Comparison of ENCODE assay signal across 20 mouse cellular contexts in the genomic region with DNA sequence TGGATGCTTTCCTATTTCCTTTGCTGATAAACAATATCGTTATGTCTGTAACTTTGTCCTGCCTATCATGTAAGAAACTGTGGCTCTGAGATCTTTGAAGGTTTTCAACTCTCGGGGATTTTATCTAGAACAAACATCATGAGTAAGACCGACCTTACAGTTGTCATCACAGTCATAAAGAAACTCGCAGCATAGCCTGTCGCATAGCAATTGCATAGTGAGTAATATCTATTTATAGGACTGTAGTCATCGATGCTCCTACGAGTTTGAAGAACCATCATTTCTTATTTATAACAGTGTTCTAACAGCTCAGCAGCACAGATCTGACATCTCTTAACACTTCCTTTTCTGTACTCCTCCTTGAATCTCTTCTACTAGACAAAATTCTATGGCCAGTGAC.
DNase-seq lines count a peak whose midpoint lies in the region; ATAC-seq and TF ChIP-seq lines count a peak whose summit lies in the region.
"Had no signal": no experiment of that assay in that cellular context is flagged by ENCODE, and none has a peak within 500 bp of the region (broad histone marks: within the 10 kb centered on the region; RNA-seq: fewer than 3 reads in every experiment).

No protein-coding gene starts in this region.

- no peaks in the 10 kb centered on the region for H3K27me3 ChIP-seq in kidney, postnatal 0 days (ENCODE audit: insufficient read depth, low read length)
- H3K27me3 ChIP-seq: kidney, embryonic 15.5 days; midbrain, embryonic 13.5 days had no signal

- intact Hi-C loops in heart, postnatal 36 days (cut with DNase I), result no loop called here

- no peak overlapping the region for H3K27ac ChIP-seq in kidney, postnatal 0 days
- H3K27ac ChIP-seq in bone marrow macrophage, adult 2 months (ENCODE audit: insufficient read depth, low read depth, low read length), result peak overlapping the region; percentile 75
- H3K27ac ChIP-seq: hindbrain, postnatal 0 days; kidney, embryonic 15.5 days; layer of hippocampus, adult 2 months; left cerebral cortex, adult 2 months; limb, embryonic 10.5 days; midbrain, embryonic 13.5 days had no signal

- no peak overlapping the region for H3K4me3 ChIP-seq in kidney, postnatal 0 days (replicated peaks; ENCODE audit: low read depth, low read length)
- H3K4me3 ChIP-seq in bone marrow macrophage, adult 2 months (ENCODE audit: insufficient read depth, low read length), result no peak overlapping the region; the same call in 1 of the 2 replicates
- H3K4me3 ChIP-seq: erythroblast, embryonic 14.5 days; kidney, embryonic 15.5 days; layer of hippocampus, adult 2 months; left cerebral cortex, adult 2 months; limb, embryonic 10.5 days; midbrain, embryonic 13.5 days had no signal

- no peak for ATAC-seq in kidney, postnatal 0 days (replicated peaks; ENCODE audit: low FRiP score, low read depth)
- ATAC-seq: forebrain, embryonic 16.5 days; hindbrain, postnatal 0 days; midbrain, embryonic 13.5 days had no signal

- peak; percentile 1 for DNase-seq in heart, adult 8-10 months (ENCODE audit: low spot score)
- DNase-seq in heart, postnatal 36 days, result no peak
- peak; percentile 14 for DNase-seq in kidney, postnatal 0 days (ENCODE audit: low spot score)
- DNase-seq in kidney, postnatal 10 days, result no peak
- peak; percentile 60 for DNase-seq in telencephalon, adult 2 months (ENCODE audit: low read depth, low spot score)
- DNase-seq in kidney, postnatal 4 days, result no peak
- DNase-seq: cerebellum, adult 2 months; gastrocnemius, postnatal 25 days; lung, adult 2 months; thymus, adult 18-20 months had no signal

- no peak for TF ChIP-seq CTCF in kidney, postnatal 0 days (IDR thresholded peaks at IDR 0.05; ENCODE audit: low read depth)
- no peak for TF ChIP-seq CTCF in bone marrow macrophage, adult 2 months (IDR thresholded peaks at IDR 0.05; ENCODE audit: low read depth, low read length)

- H3K4me1 ChIP-seq in kidney, postnatal 0 days (replicated peaks; ENCODE audit: insufficient read depth, low read length), result no peaks in the 10 kb centered on the region
- H3K4me1 ChIP-seq in bone marrow macrophage, adult 2 months (ENCODE audit: control insufficient read depth, insufficient read depth, low read length), result peaks cover 18% of the 10 kb centered on the region
- H3K4me1 ChIP-seq: kidney, embryonic 15.5 days; limb, embryonic 10.5 days; midbrain, embryonic 13.5 days had no signal

- no peaks in the 10 kb centered on the region for H3K9me3 ChIP-seq in kidney, postnatal 0 days (replicated peaks; ENCODE audit: low read length)
- H3K9me3 ChIP-seq: kidney, embryonic 15.5 days; limb, embryonic 10.5 days; midbrain, embryonic 13.5 days had no signal

- 56% methylated on average over 7 of the region's 7 CpGs for WGBS in kidney, postnatal 0 days

- H3K4me2 ChIP-seq in kidney, postnatal 0 days (ENCODE audit: low read length), result no peak overlapping the region
- H3K4me2 ChIP-seq: kidney, embryonic 15.5 days; liver, embryonic 11.5 days; midbrain, embryonic 13.5 days had no signal

- H3K36me3 ChIP-seq in kidney, postnatal 0 days (ENCODE audit: insufficient read depth, low read length), result no peaks in the 10 kb centered on the region
- H3K36me3 ChIP-seq: kidney, embryonic 15.5 days; limb, embryonic 10.5 days; midbrain, embryonic 13.5 days had no signal

- no peak overlapping the region for H3K9ac ChIP-seq in kidney, postnatal 0 days (ENCODE audit: low read depth, low read length)
- H3K9ac ChIP-seq: kidney, embryonic 15.5 days; midbrain, embryonic 13.5 days had no signal

- TF ChIP-seq POLR2A in bone marrow macrophage, adult 2 months (IDR thresholded peaks at IDR 0.05; ENCODE audit: borderline replicate concordance, low read depth, low read length), result no peak

Comparison
In these comparisons a context has a peak if more than half of its experiments do, and no peak if none do; other contexts are left out.
1. DNase-seq: peak in heart, adult 8-10 months (single experiment), kidney, postnatal 0 days (single experiment) and telencephalon, adult 2 months (single experiment); none in heart, postnatal 36 days (0 of 2), kidney, postnatal 10 days (single experiment) and kidney, postnatal 4 days (0 of 2).